Mouse (Mus musculus) kidney, embryonic 15.5 days (tissue): Measurements from ENCODE around the gene Gpatch1. TPM values are rescaled to one million over a fixed set of nuclear protein-coding genes. Genes with fewer than 3 reads are reported as not detected.

Experiments
- ATAC-seq: fragments of 200-750 bp; cut with Nextera tagmentation; replicated peaks from 2 replicates; pipeline ENCODE4 v1.8.0; 2017; ENCODE audit warnings: moderate TSS enrichment; ENCODE audit not compliant: low FRiP score
- H3K27ac ChIP-seq: fragments of 300-500 bp; sonication (generic); 2 replicates; pipeline ENCODE4 v1.5.1; 2015; ENCODE audit warnings: mild to moderate bottlenecking, inconsistent platforms
- H3K27me3 ChIP-seq: fragments of 300-500 bp; sonication (generic); 2 replicates; pipeline ENCODE4 v1.6.1; 2015; ENCODE audit warnings: inconsistent platforms
- H3K36me3 ChIP-seq: fragments of 300-500 bp; sonication (generic); 2 replicates; pipeline ENCODE4 v1.6.1; 2015; ENCODE audit warnings: inconsistent platforms
- H3K4me1 ChIP-seq: fragments of 300-500 bp; sonication (generic); 2 replicates; pipeline ENCODE4 v1.6.1; 2015; ENCODE audit warnings: inconsistent platforms
- H3K4me2 ChIP-seq: fragments of 300-500 bp; sonication (generic); 2 replicates; pipeline ENCODE4 v1.6.1; 2015; ENCODE audit warnings: moderate library complexity, mild to moderate bottlenecking, inconsistent platforms
- H3K4me3 ChIP-seq: fragments of 300-500 bp; sonication (generic); replicated peaks from 2 replicates; pipeline ENCODE4 v1.5.1; 2015; ENCODE audit warnings: mild to moderate bottlenecking, inconsistent platforms
- H3K9ac ChIP-seq: fragments of 300-500 bp; sonication (generic); 2 replicates; pipeline ENCODE4 v1.6.1; 2015; ENCODE audit warnings: mild to moderate bottlenecking, inconsistent platforms
- H3K9me3 ChIP-seq: fragments of 300-500 bp; sonication (generic); replicated peaks from 2 replicates; pipeline ENCODE4 v1.6.1; 2016; ENCODE audit warnings: inconsistent platforms
- whole genome bisulfite sequencing: fragments of 180-500 bp; shearing (Covaris S2); methylation state at CpG from one replicate; pipeline ENCODE4 v1.1.7; 2015; ENCODE audit warnings: mixed read lengths; 5-methylcytosine and 5-hydroxymethylcytosine counted together
- polyA plus RNA-seq: library from polyadenylated mRNA; unstranded; fragments of >200 nt; fragmentation: Nextera tagmentation; extraction: Ambion mirVana; gene quantifications from 2 replicates; pipeline ENCODE4 v1.2.1, GENCODE M21; 2015

Gene Gpatch1
- polyA plus RNA-seq, 1 experiment from 2014 or later: 20.4 TPM

- Histone ChIP-seq H3K9me3 (peaks cover 5% of the 10 kb centered on the region; the same call in 1 of the 2 replicates), H3K36me3 (no peaks in the 10 kb centered on the region), H3K4me3 (peak overlapping the region; percentile 12; the same call in 1 of the 2 replicates), H3K27me3 (no peaks in the 10 kb centered on the region), H3K27ac (0 out of 2 replicates have a peak overlapping the region, but pooled peaks have one; percentile 22), H3K4me2 (peak overlapping the region; percentile 41), H3K9ac (no peak overlapping the region), H3K4me1 (peaks cover 21% of the 10 kb centered on the region)
- 26% methylated on average over 13 of the region's 13 CpGs for WGBS
- ATAC-seq: no peak
Measured at GRCm38 (mm10) chr7:35232796-35233455, 85.3 kb downstream of the Gpatch1 start.

GRCm38 (mm10) chr7:35230333-35230732 lies 87.9 kb downstream of the Gpatch1 start:
- Histone ChIP-seq H3K4me3 (no peak overlapping the region), H3K9me3 (peaks cover 5% of the 10 kb centered on the region; the same call in 1 of the 2 replicates), H3K36me3 (no peaks in the 10 kb centered on the region), H3K4me2 (no peak overlapping the region), H3K27ac (no peak overlapping the region), H3K9ac (no peak overlapping the region), H3K4me1 (peaks cover 16% of the 10 kb centered on the region), H3K27me3 (no peaks in the 10 kb centered on the region)
- ATAC-seq: no peak
- WGBS: 78% methylated on average over 3 of the region's 3 CpGs

Other genes with a start within 250 kb of the Gpatch1 start
- gene Cebpa, start 199.1 kb downstream of the Gpatch1 start, polyA plus RNA-seq: 1.3 and 1.5 TPM in 2 replicates
- gene Slc7a10, start 132.1 kb downstream of the Gpatch1 start, polyA plus RNA-seq: 1.1 and 2.4 TPM in 2 replicates
- 5.2 and 6.3 TPM in 2 replicates for gene Lrp3, start 102.9 kb downstream of the Gpatch1 start, polyA plus RNA-seq
- 14.3 and 14.4 TPM in 2 replicates for gene Rhpn2, start 15.7 kb upstream of the Gpatch1 start, polyA plus RNA-seq
- 19.4 and 20.2 TPM in 2 replicates for gene Faap24, start 78.4 kb upstream of the Gpatch1 start, polyA plus RNA-seq
- 53.9 and 63.3 TPM in 2 replicates for gene Cep89, start 78.6 kb upstream of the Gpatch1 start, polyA plus RNA-seq
- gene Slc7a9, start 130.4 kb upstream of the Gpatch1 start, polyA plus RNA-seq: 8.4 and 9.2 TPM in 2 replicates
- gene Tdrd12, start 219.3 kb upstream of the Gpatch1 start, polyA plus RNA-seq: 0.23 and 0.43 TPM in 2 replicates
- 66.6 and 68.0 TPM in 2 replicates for gene Nudt19, start 237.9 kb upstream of the Gpatch1 start, polyA plus RNA-seq